Mouse (Mus musculus): ENCODE measurements around the gene Denr. TPM values are rescaled to one million over a fixed set of nuclear protein-coding genes. Genes with fewer than 3 reads are reported as not detected.

Gene Denr
- total RNA-seq (2012; rRNA removed), result 59.5 and 78.2 TPM in 2 replicates

GRCm38 (mm10) chr5:123906976-123907630 is at the start of gene Denr:
Gene Denr, plus strand, starts transcription at chr5:123907175.
- Histone ChIP-seq H3K9ac (ENCODE audit: insufficient read depth, low read depth, low read length, poor library complexity, severe bottlenecking) (peak within 1 kb of the TSS; percentile 97), H3K4me1 (ENCODE audit: control insufficient read depth in 2 of 2, insufficient read depth in 2 of 2, low read length in 2 of 2, poor library complexity in 1 of 2) (peaks cover 0 to 4% of the 10 kb centered on the region in 2 experiments; a peak in 1 of 4 replicates), H3K27ac (ENCODE audit: insufficient read depth, low read depth, low read length, poor library complexity, severe bottlenecking) (peak within 1 kb of the TSS; percentile 77), H3K36me3 (ENCODE audit: control insufficient read depth, insufficient read depth, low read length, poor library complexity, severe bottlenecking) (peaks cover 21% of the 10 kb centered on the region), H3K9me3 (ENCODE audit: control insufficient read depth, insufficient read depth, low read depth, low read length) (no peaks in the 10 kb centered on the region), H3K4me3 (ENCODE audit: insufficient read depth in 1 of 2, low read depth in 1 of 2, low read length in 2 of 2, poor library complexity in 1 of 2, severe bottlenecking in 1 of 2) (peak within 1 kb of the TSS; percentile 67 to 91)
- TF ChIP-seq MAFK (IDR thresholded peaks at IDR 0.05; ENCODE audit: insufficient read depth, low read depth, low read length) (no peak), HCFC1 (IDR thresholded peaks at IDR 0.05; ENCODE audit: borderline replicate concordance, insufficient read depth, low read length) (peak; percentile 48; the same call in 1 of the 2 replicates), CHD2 (IDR thresholded peaks at IDR 0.05; ENCODE audit: low read depth, low read length) (peak; percentile 100), ZNF384 (IDR thresholded peaks at IDR 0.05; ENCODE audit: low read depth, low read length) (no peak), ZC3H11A (IDR thresholded peaks at IDR 0.05; ENCODE audit: borderline replicate concordance, low read depth, low read length) (peak; percentile 43; the same call in 1 of the 2 replicates)
- peak; percentile 95 for DNase-seq (ENCODE audit: low read depth, low spot score)
- in situ Hi-C loops (cut with MboI; ENCODE audit: low sequenced_read_pairs in 2 of 2, unreplicated experiment in 2 of 2), result no loop called here

GRCm38 (mm10) chr5:123858798-123859197 is 48.2 kb upstream of the Denr start:
- DNase-seq (ENCODE audit: low read depth, low spot score), result no peak
- no peaks in the 10 kb centered on the region for H3K9me3 ChIP-seq (ENCODE audit: control insufficient read depth, insufficient read depth, low read depth, low read length)
- in situ Hi-C loops (cut with MboI; ENCODE audit: low sequenced_read_pairs in 2 of 2, unreplicated experiment in 2 of 2), result no loop called here
- H3K4me1 ChIP-seq (ENCODE audit: control insufficient read depth in 2 of 2, insufficient read depth in 2 of 2, low read length in 2 of 2, poor library complexity in 1 of 2), result no peaks in the 10 kb centered on the region
- no peak overlapping the region for H3K9ac ChIP-seq (ENCODE audit: insufficient read depth, low read depth, low read length, poor library complexity, severe bottlenecking)
- H3K36me3 ChIP-seq (ENCODE audit: control insufficient read depth, insufficient read depth, low read length, poor library complexity, severe bottlenecking), result no peaks in the 10 kb centered on the region
- no peak overlapping the region for H3K27ac ChIP-seq (ENCODE audit: insufficient read depth, low read depth, low read length, poor library complexity, severe bottlenecking)
- TF ChIP-seq ZC3H11A (IDR thresholded peaks at IDR 0.05; ENCODE audit: borderline replicate concordance, low read depth, low read length) (no peak), ZNF384 (IDR thresholded peaks at IDR 0.05; ENCODE audit: low read depth, low read length) (no peak), MAFK (IDR thresholded peaks at IDR 0.05; ENCODE audit: insufficient read depth, low read depth, low read length) (no peak), HCFC1 (IDR thresholded peaks at IDR 0.05; ENCODE audit: borderline replicate concordance, insufficient read depth, low read length) (no peak), CHD2 (IDR thresholded peaks at IDR 0.05; ENCODE audit: low read depth, low read length) (no peak)
- no peak overlapping the region for H3K4me3 ChIP-seq (ENCODE audit: insufficient read depth in 1 of 2, low read depth in 1 of 2, low read length in 2 of 2, poor library complexity in 1 of 2, severe bottlenecking in 1 of 2)

GRCm38 (mm10) chr5:123862374-123863350 is 44.3 kb upstream of the Denr start:
- in situ Hi-C loops (cut with MboI; ENCODE audit: low sequenced_read_pairs in 2 of 2, unreplicated experiment in 2 of 2), result no loop called here
- Histone ChIP-seq H3K36me3 (ENCODE audit: control insufficient read depth, insufficient read depth, low read length, poor library complexity, severe bottlenecking) (no peaks in the 10 kb centered on the region), H3K9ac (ENCODE audit: insufficient read depth, low read depth, low read length, poor library complexity, severe bottlenecking) (no peak overlapping the region), H3K4me1 (ENCODE audit: control insufficient read depth in 2 of 2, insufficient read depth in 2 of 2, low read length in 2 of 2, poor library complexity in 1 of 2) (no peaks in the 10 kb centered on the region), H3K9me3 (ENCODE audit: control insufficient read depth, insufficient read depth, low read depth, low read length) (no peaks in the 10 kb centered on the region), H3K4me3 (ENCODE audit: insufficient read depth in 1 of 2, low read depth in 1 of 2, low read length in 2 of 2, poor library complexity in 1 of 2, severe bottlenecking in 1 of 2) (no peak overlapping the region), H3K27ac (ENCODE audit: insufficient read depth, low read depth, low read length, poor library complexity, severe bottlenecking) (no peak overlapping the region)
- no peak for TF ChIP-seq HCFC1 (IDR thresholded peaks at IDR 0.05; ENCODE audit: borderline replicate concordance, insufficient read depth, low read length)
- no peak for TF ChIP-seq ZC3H11A (IDR thresholded peaks at IDR 0.05; ENCODE audit: borderline replicate concordance, low read depth, low read length)
- TF ChIP-seq ZNF384 (IDR thresholded peaks at IDR 0.05; ENCODE audit: low read depth, low read length), result no peak
- no peak for TF ChIP-seq CHD2 (IDR thresholded peaks at IDR 0.05; ENCODE audit: low read depth, low read length)
- TF ChIP-seq MAFK (IDR thresholded peaks at IDR 0.05; ENCODE audit: insufficient read depth, low read depth, low read length), result no peak
- DNase-seq (ENCODE audit: low read depth, low spot score), result no peak

GRCm38 (mm10) chr5:123863934-123864333 is 43.0 kb upstream of the Denr start:
- Histone ChIP-seq H3K4me1 (ENCODE audit: control insufficient read depth in 2 of 2, insufficient read depth in 2 of 2, low read length in 2 of 2, poor library complexity in 1 of 2) (no peaks in the 10 kb centered on the region), H3K27ac (ENCODE audit: insufficient read depth, low read depth, low read length, poor library complexity, severe bottlenecking) (no peak overlapping the region), H3K4me3 (ENCODE audit: insufficient read depth in 1 of 2, low read depth in 1 of 2, low read length in 2 of 2, poor library complexity in 1 of 2, severe bottlenecking in 1 of 2) (no peak overlapping the region), H3K36me3 (ENCODE audit: control insufficient read depth, insufficient read depth, low read length, poor library complexity, severe bottlenecking) (no peaks in the 10 kb centered on the region), H3K9me3 (ENCODE audit: control insufficient read depth, insufficient read depth, low read depth, low read length) (no peaks in the 10 kb centered on the region), H3K9ac (ENCODE audit: insufficient read depth, low read depth, low read length, poor library complexity, severe bottlenecking) (no peak overlapping the region)
- in situ Hi-C loops (cut with MboI; ENCODE audit: low sequenced_read_pairs in 2 of 2, unreplicated experiment in 2 of 2), result no loop called here
- TF ChIP-seq ZC3H11A (IDR thresholded peaks at IDR 0.05; ENCODE audit: borderline replicate concordance, low read depth, low read length) (no peak), MAFK (IDR thresholded peaks at IDR 0.05; ENCODE audit: insufficient read depth, low read depth, low read length) (no peak), ZNF384 (IDR thresholded peaks at IDR 0.05; ENCODE audit: low read depth, low read length) (no peak), CHD2 (IDR thresholded peaks at IDR 0.05; ENCODE audit: low read depth, low read length) (no peak), HCFC1 (IDR thresholded peaks at IDR 0.05; ENCODE audit: borderline replicate concordance, insufficient read depth, low read length) (no peak)
- DNase-seq (ENCODE audit: low read depth, low spot score), result no peak

Data from ES-E14 (cell line).